Mouse (Mus musculus) E14TG2a.4 (cell line): ENCODE measurements around the gene Hist1h1a.

Source experiments
- CTCF ChIP-seq: conservative IDR thresholded peaks from 2 replicates; pipeline ENCODE4 v1.5.1; 2014; ENCODE audit warnings: low read length
- NANOG ChIP-seq: IDR thresholded peaks from 2 replicates; pipeline ENCODE4 v1.6.1; 2014; ENCODE audit warnings: borderline replicate concordance, low read length, mixed read lengths
- POU5F1 ChIP-seq: IDR thresholded peaks from 2 replicates; pipeline ENCODE4 v1.6.1; 2014; ENCODE audit warnings: low read length, borderline replicate concordance

DNA sequence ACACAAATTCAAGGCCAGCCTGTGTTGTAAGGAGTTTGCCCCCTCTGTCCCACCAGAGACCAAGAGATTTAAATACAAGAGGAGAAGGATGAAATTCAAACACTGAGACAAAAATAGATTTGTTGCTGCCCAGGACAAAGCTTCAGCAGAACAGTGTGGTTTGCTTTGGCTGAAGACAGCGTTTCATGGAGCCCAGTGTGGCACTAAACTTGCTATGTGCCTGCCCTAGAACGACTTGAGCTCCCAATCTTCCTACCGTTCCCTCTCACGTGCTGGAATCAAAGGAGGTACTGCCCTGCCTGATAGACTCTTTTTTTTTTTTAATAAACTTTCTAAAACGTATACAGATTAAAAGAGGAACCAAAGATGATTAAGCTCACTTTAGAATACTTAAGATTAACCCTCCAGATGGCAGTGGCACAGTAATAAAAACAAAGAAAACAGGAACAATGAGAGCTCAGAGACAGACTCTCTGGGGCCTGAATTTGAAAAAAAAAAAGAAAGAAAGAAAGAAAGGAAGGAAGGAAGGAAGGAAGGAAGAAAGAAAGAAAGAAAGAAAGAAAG, 5.5 kb downstream of the Hist1h1a start:
- TF ChIP-seq CTCF (no peak), POU5F1 (no peak), NANOG (no peak)
